ENCODE assay signal across 14 mouse cellular contexts in the genomic region with DNA sequence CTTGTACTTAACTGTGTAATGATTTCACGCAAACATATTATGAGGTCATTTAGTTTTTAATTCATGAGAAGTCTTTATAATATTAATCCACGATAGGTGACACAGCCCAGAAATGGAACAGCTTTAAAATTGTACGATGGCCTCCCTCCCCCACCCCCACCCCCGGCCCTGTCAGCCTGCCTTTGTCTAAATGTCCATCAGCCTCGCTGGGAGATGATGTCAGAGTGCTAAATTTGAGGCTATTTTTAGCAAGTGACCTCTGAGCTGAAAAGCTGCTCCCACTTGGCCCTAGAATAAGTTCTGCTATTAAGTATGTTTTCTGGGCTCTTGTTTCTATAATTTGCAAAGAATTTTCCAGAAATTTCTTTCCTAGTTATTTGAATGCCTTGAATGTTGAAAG.
DNase-seq lines count a peak whose midpoint lies in the region; ATAC-seq and TF ChIP-seq lines count a peak whose summit lies in the region.
"Had no signal": no experiment of that assay in that cellular context is flagged by ENCODE, and none has a peak within 500 bp of the region (broad histone marks: within the 10 kb centered on the region; RNA-seq: fewer than 3 reads in every experiment).

No protein-coding gene starts in this region.

- no peak for ATAC-seq in embryonic facial prominence, embryonic 14.5 days (ENCODE audit: low read depth)
- no peak for ATAC-seq in heart, embryonic 14.5 days (ENCODE audit: insufficient number of reproducible peaks, insufficient read depth, low FRiP score, low read depth)
- ATAC-seq: inflammation-experienced regulatory T-cells, adult 6 months had no signal

- H3K9me3 ChIP-seq in embryonic facial prominence, embryonic 14.5 days (ENCODE audit: control insufficient read depth, low read length): no peaks in the 10 kb centered on the region
- H3K9me3 ChIP-seq in embryonic facial prominence, embryonic 10.5 days: no peaks in the 10 kb centered on the region; the same call in 1 of the 2 replicates
- H3K9me3 ChIP-seq in heart, embryonic 14.5 days (ENCODE audit: control insufficient read depth, low read length): 0 out of 2 replicates have a peak, but pooled peaks cover 6% of the 10 kb centered on the region
- H3K9me3 ChIP-seq: liver, embryonic 13.5 days had no signal

- no peak for TF ChIP-seq POLR2A in kidney, adult 2 months (IDR thresholded peaks at IDR 0.05; ENCODE audit: low read depth, low read length)

- no peaks in the 10 kb centered on the region for H3K36me3 ChIP-seq in embryonic facial prominence, embryonic 14.5 days (ENCODE audit: control insufficient read depth, insufficient read depth, low read length)
- H3K36me3 ChIP-seq in embryonic facial prominence, embryonic 10.5 days (replicated peaks): no peaks in the 10 kb centered on the region
- no peaks in the 10 kb centered on the region for H3K36me3 ChIP-seq in heart, embryonic 14.5 days (ENCODE audit: control insufficient read depth, insufficient read depth, low read length)
- H3K36me3 ChIP-seq in kidney, adult 2 months (ENCODE audit: control insufficient read depth, insufficient read depth, low read length): no peaks in the 10 kb centered on the region
- H3K36me3 ChIP-seq: liver, embryonic 13.5 days had no signal

- no peak overlapping the region for H3K9ac ChIP-seq in embryonic facial prominence, embryonic 14.5 days (ENCODE audit: low read depth, low read length)
- H3K9ac ChIP-seq in heart, embryonic 14.5 days (ENCODE audit: low read length): no peak overlapping the region
- H3K9ac ChIP-seq: liver, embryonic 13.5 days had no signal

- no peaks in the 10 kb centered on the region for H3K27me3 ChIP-seq in embryonic facial prominence, embryonic 14.5 days (replicated peaks; ENCODE audit: control insufficient read depth, insufficient read depth, low read length)
- no peaks in the 10 kb centered on the region for H3K27me3 ChIP-seq in embryonic facial prominence, embryonic 10.5 days (replicated peaks; ENCODE audit: low read depth, poor library complexity, severe bottlenecking)
- peaks cover 4% of the 10 kb centered on the region; the same call in 1 of the 2 replicates for H3K27me3 ChIP-seq in heart, embryonic 14.5 days (ENCODE audit: control insufficient read depth, insufficient read depth, low read length)
- H3K27me3 ChIP-seq in kidney, adult 2 months (replicated peaks; ENCODE audit: control insufficient read depth, insufficient read depth, low read length): no peaks in the 10 kb centered on the region

- no peak for TF ChIP-seq CTCF in kidney, adult 2 months (conservative IDR thresholded peaks at IDR 0.05; ENCODE audit: insufficient read depth, insufficient read length, low read depth, low read length)

- no peak overlapping the region for H3K4me2 ChIP-seq in embryonic facial prominence, embryonic 14.5 days (ENCODE audit: low read depth, low read length)
- peak overlapping the region; percentile 38 for H3K4me2 ChIP-seq in heart, embryonic 14.5 days (ENCODE audit: low read length)
- H3K4me2 ChIP-seq: liver, embryonic 13.5 days had no signal

- 52% methylated on average over 5 of the region's 5 CpGs for WGBS in embryonic facial prominence, embryonic 14.5 days
- 51% methylated on average over 5 of the region's 5 CpGs for WGBS in embryonic facial prominence, embryonic 10.5 days
- 22% methylated on average over 5 of the region's 5 CpGs for WGBS in heart, embryonic 14.5 days
- WGBS in kidney, adult 2 months: 46% methylated on average over 5 of the region's 5 CpGs

- H3K4me3 ChIP-seq in embryonic facial prominence, embryonic 14.5 days (ENCODE audit: low read depth, low read length): no peak overlapping the region
- no peak overlapping the region for H3K4me3 ChIP-seq in embryonic facial prominence, embryonic 10.5 days
- no peak overlapping the region for H3K4me3 ChIP-seq in heart, embryonic 14.5 days (ENCODE audit: control insufficient read depth in 1 of 2, insufficient read depth in 1 of 2, low read depth in 1 of 2, low read length in 2 of 2)
- H3K4me3 ChIP-seq in brown adipose tissue, adult 24 weeks (ENCODE audit: insufficient read depth, low read depth, low read length): no peak overlapping the region
- no peak overlapping the region for H3K4me3 ChIP-seq in kidney, adult 2 months (ENCODE audit: insufficient read depth, low read depth, low read length)
- H3K4me3 ChIP-seq: liver, embryonic 13.5 days had no signal

- no peak overlapping the region for H3K27ac ChIP-seq in embryonic facial prominence, embryonic 14.5 days (replicated peaks; ENCODE audit: low read depth, low read length)
- H3K27ac ChIP-seq in embryonic facial prominence, embryonic 10.5 days (replicated peaks): no peak overlapping the region
- H3K27ac ChIP-seq in heart, embryonic 14.5 days (replicated peaks in 1 of 2; ENCODE audit: control insufficient read depth in 1 of 2, insufficient read depth in 1 of 2, low read depth in 2 of 2, low read length in 2 of 2): peak overlapping the region; percentile 79 to 86
- H3K27ac ChIP-seq in brown adipose tissue, adult 24 weeks (replicated peaks; ENCODE audit: low read depth, low read length): peak overlapping the region; percentile 99
- no peak overlapping the region for H3K27ac ChIP-seq in kidney, adult 2 months (ENCODE audit: insufficient read depth, low read depth, low read length)
- H3K27ac ChIP-seq: liver, embryonic 13.5 days had no signal

- DNase-seq in embryonic facial prominence, embryonic 14.5 days (ENCODE audit: low spot score): peak; percentile 30
- no peak for DNase-seq in embryonic facial prominence, embryonic 10.5 days (ENCODE audit: low spot score)
- no peak for DNase-seq in heart, adult 11 months
- DNase-seq in 3T3-L1 (ENCODE audit: low read depth, low spot score): peak; percentile 20
- DNase-seq in kidney, adult 2 months: no peak
- no peak for DNase-seq in left cerebral cortex, adult 11 months (ENCODE audit: low spot score)
- DNase-seq: cerebellum, adult 8-10 months; liver, embryonic 13.5 days; lung, postnatal 10 days; right cerebral cortex, postnatal 14 days; thymus, postnatal 36 days had no signal

- H3K4me1 ChIP-seq in embryonic facial prominence, embryonic 14.5 days (ENCODE audit: control insufficient read depth, insufficient read depth, low read length): peaks cover 6% of the 10 kb centered on the region; the same call in 1 of the 2 replicates
- H3K4me1 ChIP-seq in embryonic facial prominence, embryonic 10.5 days: peaks cover 15% of the 10 kb centered on the region
- peaks cover 32 to 40% of the 10 kb centered on the region in 2 experiments for H3K4me1 ChIP-seq in heart, embryonic 14.5 days (ENCODE audit: control insufficient read depth in 2 of 2, insufficient read depth in 2 of 2, low read length in 2 of 2)
- H3K4me1 ChIP-seq in brown adipose tissue, adult 24 weeks (ENCODE audit: control insufficient read depth, insufficient read depth, insufficient read length, low read length): peaks cover 10% of the 10 kb centered on the region
- H3K4me1 ChIP-seq in kidney, adult 2 months (ENCODE audit: control insufficient read depth, insufficient read depth, low read length): 0 out of 2 replicates have a peak, but pooled peaks cover under 1% of the 10 kb centered on the region
- H3K4me1 ChIP-seq: liver, embryonic 13.5 days had no signal

Comparison
In these comparisons a context has a peak if more than half of its experiments do, and no peak if none do; other contexts are left out.
1. DNase-seq: peak in embryonic facial prominence, embryonic 14.5 days (single experiment) and 3T3-L1 (single experiment); none in embryonic facial prominence, embryonic 10.5 days (single experiment), heart, adult 11 months (single experiment), kidney, adult 2 months (single experiment) and left cerebral cortex, adult 11 months (single experiment).
2. H3K27ac ChIP-seq: peak in heart, embryonic 14.5 days (2 of 2) and brown adipose tissue, adult 24 weeks (single experiment); none in embryonic facial prominence, embryonic 14.5 days (single experiment), embryonic facial prominence, embryonic 10.5 days (single experiment) and kidney, adult 2 months (single experiment).